Mouse (Mus musculus) monocyte, adult 5-6 weeks (primary cell): ENCODE results near the gene Trmt61a. TPM values are rescaled to one million over a fixed set of nuclear protein-coding genes. Genes with fewer than 3 reads are reported as not detected.
"Not testable (repeated sequence)": the region's sequence is repeated elsewhere in the genome, so short reads cannot be mapped to it uniquely, and the experiment has no call there.

Experiments used
- ATAC-seq: fragments of 153-309, 156-312 bp; replicated peaks from 2 replicates; pipeline ENCODE4 v1.8.0; 2017; ENCODE audit warnings: mild to moderate bottlenecking; ENCODE audit not compliant: low TSS enrichment, insufficient number of reproducible peaks, severe bottlenecking, poor library complexity, low FRiP score
- total RNA-seq: library from RNA; stranded (forward); fragments of 200-1000, 200-491, 200-594 nt; gene quantifications from 3 replicates; pipeline ENCODE4 v1.2.3, GENCODE M21; 2017

Gene Trmt61a
- total RNA-seq, 1 experiment from 2014 or later, result 2.2 TPM

DNA sequence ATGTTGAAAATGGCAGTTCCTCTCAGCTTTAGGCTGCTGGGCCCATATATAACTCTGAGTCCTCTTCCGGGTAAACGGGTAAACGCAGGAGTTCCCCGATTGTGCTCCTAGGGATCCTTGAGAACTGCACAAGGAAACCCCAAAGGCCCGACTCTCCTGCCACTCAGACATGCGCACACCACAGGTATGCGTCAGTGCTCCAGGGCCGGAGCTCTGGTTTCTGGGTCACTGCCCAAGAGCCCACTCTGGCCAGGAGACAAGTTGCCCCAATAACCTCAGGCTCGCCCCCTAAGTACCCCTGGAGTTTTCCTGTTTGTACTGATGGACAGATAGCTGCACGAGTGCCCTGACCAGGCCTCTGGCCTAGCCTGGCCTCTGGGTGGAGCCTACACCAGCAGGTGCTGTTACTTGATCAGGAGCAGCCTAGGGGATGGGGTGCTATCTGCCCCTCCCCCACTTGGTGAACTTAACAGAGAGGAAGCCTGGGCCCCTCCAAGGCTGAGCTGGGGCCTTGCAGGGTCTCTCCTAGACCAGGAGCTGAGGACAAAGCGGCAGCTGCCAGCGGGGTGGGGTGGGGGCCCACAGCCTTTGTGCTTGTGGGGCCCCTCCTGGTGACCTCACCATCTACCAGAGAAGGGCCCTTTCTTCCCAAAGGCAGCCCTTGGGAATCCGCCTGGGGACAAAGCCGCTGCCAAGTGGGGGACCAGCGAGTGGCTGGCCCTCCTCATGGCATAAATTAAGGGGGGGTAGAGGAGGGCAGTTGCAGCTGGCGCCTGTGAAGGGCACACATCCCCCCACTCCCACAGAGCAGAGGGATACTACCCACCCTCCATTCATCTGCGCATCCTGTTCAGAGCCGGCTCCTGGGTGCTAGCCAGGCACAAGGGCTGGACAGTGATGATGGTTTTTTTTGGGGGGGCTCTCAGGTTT, 15.7 kb downstream of the Trmt61a start:
- ATAC-seq, result no peak

DNA sequence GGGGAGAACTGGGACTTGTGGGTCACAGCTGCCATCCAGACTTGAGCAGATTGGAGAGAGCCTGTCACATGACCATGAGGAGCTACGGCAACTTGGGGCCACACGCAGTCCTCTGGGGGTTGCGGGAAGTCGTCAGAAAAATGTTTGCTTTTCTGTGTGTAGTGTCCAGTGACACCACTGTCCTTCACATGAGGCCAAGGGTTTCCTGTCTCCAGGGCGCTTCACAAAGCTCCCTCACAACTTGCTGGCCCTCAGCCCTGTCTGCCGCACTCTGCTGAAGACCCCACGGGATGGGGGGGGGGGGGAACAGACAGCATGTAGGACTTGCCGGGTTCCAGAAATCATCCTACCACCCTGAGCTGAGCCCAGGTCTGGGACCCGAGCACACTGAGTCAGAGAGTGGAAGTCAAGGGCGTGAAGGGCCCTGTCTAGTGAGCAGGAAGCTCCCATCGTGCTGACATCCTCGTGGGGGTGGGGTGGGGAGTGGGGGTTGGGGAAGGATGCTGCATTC, 16.4 kb downstream of the Trmt61a start:
- no peak for ATAC-seq

DNA sequence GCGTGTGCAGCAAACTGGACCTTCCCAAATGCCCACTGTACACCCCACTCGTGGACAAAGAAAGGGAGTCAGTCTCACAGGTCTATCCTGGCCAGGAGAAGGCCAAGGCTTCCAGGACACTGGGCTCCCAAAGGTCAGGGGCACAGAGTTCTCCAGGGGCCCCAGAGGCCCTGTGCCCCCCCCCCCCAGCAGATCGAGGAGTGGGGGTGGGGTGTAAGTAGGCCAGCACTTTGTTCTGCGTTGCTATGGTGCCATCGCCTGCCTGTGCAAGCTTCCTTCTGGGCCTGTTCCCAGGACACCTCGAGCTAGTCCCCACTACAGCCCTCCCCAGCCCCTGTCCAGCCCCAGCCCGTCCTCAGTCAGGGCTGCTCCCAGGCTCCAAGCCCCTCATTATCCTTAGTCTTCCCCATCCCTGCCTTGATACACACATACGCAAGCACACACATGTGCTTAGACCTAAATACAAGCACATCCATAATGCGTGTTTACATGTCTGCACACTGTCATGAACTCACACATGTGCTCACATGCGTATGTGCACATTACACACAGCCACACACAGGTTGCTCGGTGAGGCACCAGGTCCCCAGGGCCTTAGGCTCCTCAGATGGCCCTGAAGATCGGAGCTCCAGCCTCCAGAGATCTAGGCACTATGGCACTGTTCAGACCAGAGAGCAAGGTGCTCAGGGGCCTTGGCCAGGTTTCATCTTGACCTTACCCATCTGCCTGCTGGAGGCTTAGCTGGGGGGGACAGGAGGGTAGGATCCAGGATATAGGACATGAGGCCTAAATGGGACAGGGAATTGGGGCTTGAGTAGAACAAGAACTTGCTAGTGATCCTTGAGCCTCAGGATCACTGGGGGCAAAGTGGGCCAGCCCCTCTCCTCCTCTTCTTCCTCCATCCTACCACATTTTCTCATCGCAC, 17.2 kb downstream of the Trmt61a start:
- ATAC-seq, result no peak

- ATAC-seq, result peak; percentile 84
Measured at GRCm38 (mm10) chr12:111696239-111696638, 18.3 kb downstream of the Trmt61a start.

DNA sequence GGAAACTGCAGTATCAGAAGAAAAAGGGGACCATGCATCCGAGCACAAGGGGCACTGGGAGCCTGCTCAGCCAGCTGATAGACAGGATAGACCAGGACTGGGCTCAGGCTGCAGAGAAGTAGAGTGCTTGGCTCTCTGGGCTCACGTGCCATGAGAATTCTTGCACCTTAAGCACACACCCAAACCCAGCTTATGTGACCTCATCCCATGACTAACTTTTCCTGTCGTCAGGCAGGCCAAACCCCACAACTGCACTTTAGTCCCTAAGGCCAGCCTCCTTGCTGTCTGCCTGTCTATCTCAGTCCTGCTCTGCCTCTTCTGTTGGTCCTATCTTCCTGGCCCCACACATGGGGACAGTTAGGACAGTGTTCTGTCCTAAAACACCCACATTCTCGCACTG, 19.8 kb downstream of the Trmt61a start:
- no peak for ATAC-seq

GRCm38 (mm10) chr12:111698346-111698913, 20.5 kb downstream of the Trmt61a start:
- no peak for ATAC-seq

- no peak for ATAC-seq
Measured at GRCm38 (mm10) chr12:111699542-111699941, 21.6 kb downstream of the Trmt61a start.

- ATAC-seq, result no peak
Measured at GRCm38 (mm10) chr12:111700920-111701458, 23.1 kb downstream of the Trmt61a start.

DNA sequence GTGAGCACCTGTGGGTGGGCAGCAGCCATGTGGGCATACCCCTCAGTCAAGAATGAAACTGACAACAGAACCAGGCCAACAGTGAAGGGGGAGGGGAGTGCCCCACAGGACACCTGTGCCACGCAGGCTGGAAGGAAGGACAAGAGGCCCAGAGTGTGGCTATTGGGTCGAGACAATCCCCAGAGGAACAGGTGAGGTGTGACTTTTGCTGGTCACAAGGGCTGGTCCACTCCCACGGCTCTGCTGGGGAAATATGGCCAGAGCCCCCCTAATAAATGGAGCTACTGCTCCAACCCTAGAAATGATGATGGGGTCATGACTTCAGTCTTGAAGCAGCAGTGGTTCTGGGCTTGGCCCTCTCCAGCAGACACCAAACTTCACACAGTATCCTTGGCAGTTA, 25.4 kb downstream of the Trmt61a start:
- ATAC-seq, result no peak

GRCm38 (mm10) chr12:111704609-111705008, 26.7 kb downstream of the Trmt61a start:
- no peak for ATAC-seq

- ATAC-seq, result no peak
Measured at GRCm38 (mm10) chr12:111705186-111705973, 27.5 kb downstream of the Trmt61a start.

GRCm38 (mm10) chr12:111708181-111708580, 30.3 kb downstream of the Trmt61a start:
- ATAC-seq, result no peak

GRCm38 (mm10) chr12:111710091-111710490, 32.2 kb downstream of the Trmt61a start:
- no peak for ATAC-seq

DNA sequence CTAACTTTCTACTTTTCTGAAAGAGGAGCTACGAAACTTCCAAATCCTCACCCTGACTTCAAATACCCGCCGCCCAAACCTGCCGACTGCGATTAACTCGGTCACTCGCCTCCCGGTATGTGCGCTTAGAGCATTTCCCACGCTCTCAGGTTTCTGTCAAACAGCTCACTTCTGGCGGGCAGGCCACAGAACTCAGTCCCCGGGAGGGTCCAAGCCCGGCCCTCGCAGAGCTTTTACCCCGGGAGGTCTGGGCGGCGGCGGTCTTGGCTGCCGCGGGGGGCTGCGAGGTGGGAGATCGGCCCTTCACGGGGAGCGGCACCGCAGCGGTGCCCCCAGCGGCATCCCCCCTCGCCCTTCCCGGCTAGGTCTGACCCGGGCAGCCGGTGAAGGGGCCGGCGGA, 34.6 kb downstream of the Trmt61a start:
- ATAC-seq, result no peak

GRCm38 (mm10) chr12:111713004-111713651, 35.2 kb downstream of the Trmt61a start, which contains the start of the genes Bag5 and Apopt1:
TSS of gene Bag5 (minus strand) at chr12:111713257.
TSS of gene Apopt1 (plus strand) at chr12:111713261.
- peak; percentile 82 for ATAC-seq

DNA sequence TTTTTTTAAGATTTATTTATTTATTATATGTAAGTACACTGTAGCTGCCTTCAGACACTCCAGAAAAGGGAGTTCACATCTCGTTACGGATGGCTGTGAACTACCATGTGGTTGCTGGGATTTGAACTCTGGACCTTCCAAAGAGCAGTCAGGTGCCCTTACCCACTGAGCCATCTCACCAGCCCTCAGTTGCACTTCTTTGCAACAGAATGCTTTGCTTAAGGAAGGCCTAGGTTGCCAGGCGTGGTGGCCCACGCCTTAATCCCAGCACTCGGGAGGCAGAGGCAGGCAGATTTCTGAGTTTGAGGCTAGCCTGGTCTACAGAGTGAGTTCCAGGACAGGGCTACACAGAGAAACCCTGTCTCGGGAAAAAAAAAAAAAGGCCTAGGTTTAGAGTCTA, 36.0 kb downstream of the Trmt61a start:
- ATAC-seq, result not testable (repeated sequence)

DNA sequence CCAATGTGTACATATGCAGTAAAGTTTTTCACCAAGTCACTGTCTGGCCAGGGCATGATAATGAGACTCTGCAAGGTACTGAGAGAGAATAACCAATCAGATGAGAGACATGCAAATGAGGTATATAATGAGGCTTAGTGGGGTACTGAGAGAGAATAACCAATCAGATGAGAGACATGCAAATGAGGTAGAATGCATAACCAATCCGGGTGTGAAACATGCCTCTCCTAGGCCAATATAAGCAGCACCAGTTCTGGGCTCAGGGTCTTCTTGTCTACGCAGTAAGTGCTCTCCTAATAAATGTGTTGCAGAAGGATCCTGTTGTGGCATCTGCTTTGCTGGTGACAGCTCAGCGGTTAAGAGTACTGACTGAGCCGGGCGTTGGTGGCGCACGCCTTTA, 38.6 kb downstream of the Trmt61a start:
- ATAC-seq, result no peak
